Mouse (Mus musculus): Measurements from ENCODE around the gene Sgk2. TPM values are rescaled to one million over a fixed set of nuclear protein-coding genes. Genes with fewer than 3 reads are reported as not detected.

Sgk2 gene
- total and polyA plus RNA-seq, 3 experiments, result not detected

DNA sequence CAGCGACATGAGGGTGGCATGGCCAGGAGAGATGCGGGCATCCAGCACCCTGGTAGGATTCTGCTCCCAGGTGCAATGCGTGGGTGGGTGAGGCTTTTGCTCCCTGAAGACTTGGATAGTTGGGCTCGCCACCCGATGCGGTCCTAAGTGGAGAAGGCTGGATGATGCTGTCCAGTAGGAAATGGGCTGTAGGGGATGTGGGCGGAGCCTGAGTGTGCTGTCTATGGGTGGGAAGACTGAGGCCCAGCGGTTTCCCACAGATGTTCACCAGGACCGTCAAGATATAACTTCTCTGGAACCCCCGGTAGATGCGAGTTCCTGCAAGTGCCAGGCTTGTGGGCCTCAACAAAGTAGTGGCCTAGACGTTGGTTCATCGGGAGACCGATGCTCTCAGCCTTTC, 38.9 kb upstream of the Sgk2 start:
- Histone ChIP-seq H3K4me1 (ENCODE audit: control insufficient read depth, insufficient read depth, low read length) (no peaks in the 10 kb centered on the region), H3K27me3 (ENCODE audit: control insufficient read depth, insufficient read depth, low read length) (no peaks in the 10 kb centered on the region), H3K36me3 (ENCODE audit: control insufficient read depth, insufficient read depth, low read length) (no peaks in the 10 kb centered on the region), H3K4me3 (no peak overlapping the region), H3K9ac (ENCODE audit: low read depth, low read length) (no peak overlapping the region), H3K27ac (no peak overlapping the region), H3K79me2 (replicated peaks; ENCODE audit: control insufficient read depth, insufficient read depth, low read length) (no peaks in the 10 kb centered on the region)
- intact Hi-C loops (cut with DNase I), result loop anchor here (10.0 kb wide), 1 partner anchor 257 kb away; the partner anchor contains the start of gene Tox2
- DNase-seq, result no peak
- WGBS, result 52% methylated on average over 14 of the region's 14 CpGs
- TF ChIP-seq EP300 (IDR thresholded peaks at IDR 0.05; ENCODE audit: insufficient read depth, low read depth, low read length) (no peak), CTCF (IDR thresholded peaks at IDR 0.05) (no peak), POLR2A (IDR thresholded peaks at IDR 0.05; ENCODE audit: insufficient read depth, low read depth, low read length) (no peak)

GRCm38 (mm10) chr2:162950776-162951175, 36.4 kb upstream of the Sgk2 start:
- Histone ChIP-seq H3K36me3 (ENCODE audit: control insufficient read depth, insufficient read depth, low read length) (no peaks in the 10 kb centered on the region), H3K27me3 (ENCODE audit: control insufficient read depth, insufficient read depth, low read length) (no peaks in the 10 kb centered on the region), H3K79me2 (replicated peaks; ENCODE audit: control insufficient read depth, insufficient read depth, low read length) (no peaks in the 10 kb centered on the region), H3K27ac (no peak overlapping the region), H3K4me3 (no peak overlapping the region), H3K4me1 (ENCODE audit: control insufficient read depth, insufficient read depth, low read length) (no peaks in the 10 kb centered on the region), H3K9ac (ENCODE audit: low read depth, low read length) (no peak overlapping the region)
- no peak for DNase-seq
- intact Hi-C loops (cut with DNase I), result no loop called here
- 93% methylated on average over 2 of the region's 2 CpGs for WGBS
- no peak for TF ChIP-seq CTCF (IDR thresholded peaks at IDR 0.05)

DNA sequence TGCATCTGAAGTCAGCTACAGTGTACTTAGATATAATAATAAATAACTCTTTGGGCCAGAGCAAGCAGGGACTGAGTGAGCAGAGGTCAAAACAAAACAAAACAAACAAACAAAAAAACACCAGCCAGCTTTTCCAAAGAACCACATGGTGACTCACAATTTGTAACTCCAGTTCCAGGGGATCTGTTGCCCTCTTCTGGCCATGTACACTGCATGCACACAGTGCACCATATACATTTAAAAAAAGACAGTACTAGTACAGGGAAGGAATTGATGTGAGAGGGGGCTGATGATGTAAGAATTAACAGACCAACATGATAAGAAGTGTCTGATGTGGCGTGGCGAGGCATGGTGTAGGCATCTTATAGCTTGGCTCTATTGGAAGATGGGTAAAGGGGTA, 30.3 kb upstream of the Sgk2 start:
- Histone ChIP-seq H3K36me3 (ENCODE audit: control insufficient read depth, insufficient read depth, low read length) (no peaks in the 10 kb centered on the region), H3K4me1 (ENCODE audit: control insufficient read depth, insufficient read depth, low read length) (no peaks in the 10 kb centered on the region), H3K4me3 (no peak overlapping the region), H3K9ac (ENCODE audit: low read depth, low read length) (no peak overlapping the region), H3K27me3 (ENCODE audit: control insufficient read depth, insufficient read depth, low read length) (no peaks in the 10 kb centered on the region), H3K79me2 (replicated peaks; ENCODE audit: control insufficient read depth, insufficient read depth, low read length) (no peaks in the 10 kb centered on the region), H3K27ac (no peak overlapping the region)
- intact Hi-C loops (cut with DNase I), result no loop called here
- TF ChIP-seq EP300 (IDR thresholded peaks at IDR 0.05; ENCODE audit: insufficient read depth, low read depth, low read length), result no peak
- TF ChIP-seq POLR2A (IDR thresholded peaks at IDR 0.05; ENCODE audit: insufficient read depth, low read depth, low read length), result no peak
- peak; percentile 29; the same call in 1 of the 2 replicates for TF ChIP-seq CTCF (IDR thresholded peaks at IDR 0.05)
- WGBS, result 95% methylated on average over 2 of the region's 2 CpGs
- DNase-seq, result no peak

DNA sequence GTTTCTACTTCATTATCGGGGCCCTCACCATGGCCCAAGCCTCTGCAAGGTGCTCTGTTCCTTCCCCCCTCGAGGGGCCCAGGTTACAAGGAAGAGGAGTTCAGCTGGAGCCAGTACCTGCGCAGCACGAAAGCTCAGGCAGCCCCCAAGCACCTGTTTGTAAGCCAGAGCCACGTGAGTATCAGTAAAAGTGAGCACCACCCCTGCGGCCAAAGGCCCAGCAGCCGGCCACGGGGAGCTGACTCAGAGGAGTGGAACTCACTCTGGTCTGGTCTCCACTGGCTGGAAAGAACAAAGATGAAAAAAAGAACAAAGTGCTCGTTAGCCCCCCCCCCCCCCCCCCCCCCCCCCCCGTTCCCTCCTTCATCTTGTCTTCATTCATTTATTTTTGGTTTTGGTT, 25.8 kb upstream of the Sgk2 start:
- Histone ChIP-seq H3K79me2 (replicated peaks; ENCODE audit: control insufficient read depth, insufficient read depth, low read length) (no peaks in the 10 kb centered on the region), H3K27ac (no peak overlapping the region), H3K36me3 (ENCODE audit: control insufficient read depth, insufficient read depth, low read length) (no peaks in the 10 kb centered on the region), H3K9ac (ENCODE audit: low read depth, low read length) (no peak overlapping the region), H3K4me1 (ENCODE audit: control insufficient read depth, insufficient read depth, low read length) (no peaks in the 10 kb centered on the region), H3K27me3 (ENCODE audit: control insufficient read depth, insufficient read depth, low read length) (no peaks in the 10 kb centered on the region), H3K4me3 (no peak overlapping the region)
- TF ChIP-seq EP300 (IDR thresholded peaks at IDR 0.05; ENCODE audit: insufficient read depth, low read depth, low read length) (no peak), POLR2A (IDR thresholded peaks at IDR 0.05; ENCODE audit: insufficient read depth, low read depth, low read length) (no peak), CTCF (IDR thresholded peaks at IDR 0.05) (no peak)
- intact Hi-C loops (cut with DNase I), result no loop called here
- no peak for DNase-seq
- 66% methylated on average over 9 of the region's 10 CpGs for WGBS

DNA sequence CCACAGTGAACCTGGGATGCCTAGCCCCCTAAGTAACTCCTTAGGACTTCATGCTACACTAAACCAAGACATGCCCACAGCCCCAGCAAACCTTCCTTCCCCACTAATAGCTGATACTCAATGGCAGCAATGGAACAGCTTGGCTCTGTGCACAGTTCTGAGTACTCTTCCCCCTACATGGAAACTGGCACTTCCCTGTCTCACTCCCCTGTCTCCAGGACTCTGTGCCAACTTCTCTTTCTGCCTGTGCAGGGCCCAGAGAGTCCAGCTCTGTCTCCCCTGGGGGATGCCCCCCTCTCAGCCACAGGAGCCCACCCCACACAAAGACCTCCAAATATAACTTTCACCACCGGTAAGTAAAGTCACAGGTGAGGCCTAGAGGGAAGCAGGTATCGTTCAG, 20.4 kb upstream of the Sgk2 start:
- H3K27me3 ChIP-seq (ENCODE audit: control insufficient read depth, insufficient read depth, low read length), result no peaks in the 10 kb centered on the region
- no peaks in the 10 kb centered on the region for H3K4me1 ChIP-seq (ENCODE audit: control insufficient read depth, insufficient read depth, low read length)
- no peak overlapping the region for H3K9ac ChIP-seq (ENCODE audit: low read depth, low read length)
- WGBS, result 85% methylated on average over 2 of the region's 2 CpGs
- no peak overlapping the region for H3K4me3 ChIP-seq
- no peak overlapping the region for H3K27ac ChIP-seq
- no peak for DNase-seq
- intact Hi-C loops (cut with DNase I), result no loop called here
- H3K79me2 ChIP-seq (replicated peaks; ENCODE audit: control insufficient read depth, insufficient read depth, low read length), result no peaks in the 10 kb centered on the region
- no peaks in the 10 kb centered on the region for H3K36me3 ChIP-seq (ENCODE audit: control insufficient read depth, insufficient read depth, low read length)
- TF ChIP-seq POLR2A (IDR thresholded peaks at IDR 0.05; ENCODE audit: insufficient read depth, low read depth, low read length), result no peak
- no peak for TF ChIP-seq EP300 (IDR thresholded peaks at IDR 0.05; ENCODE audit: insufficient read depth, low read depth, low read length)
- no peak for TF ChIP-seq CTCF (IDR thresholded peaks at IDR 0.05)

GRCm38 (mm10) chr2:162968357-162968756, 18.8 kb upstream of the Sgk2 start:
- H3K9ac ChIP-seq (ENCODE audit: low read depth, low read length), result no peak overlapping the region
- no peaks in the 10 kb centered on the region for H3K27me3 ChIP-seq (ENCODE audit: control insufficient read depth, insufficient read depth, low read length)
- H3K4me3 ChIP-seq, result no peak overlapping the region
- intact Hi-C loops (cut with DNase I), result loop anchor here (2.0 kb wide), 2 partner anchors 30 to 46 kb away; no protein-coding TSS in a partner anchor
- 3% methylated on average over 5 of the region's 5 CpGs for WGBS
- H3K4me1 ChIP-seq (ENCODE audit: control insufficient read depth, insufficient read depth, low read length), result no peaks in the 10 kb centered on the region
- no peak overlapping the region for H3K27ac ChIP-seq
- no peaks in the 10 kb centered on the region for H3K36me3 ChIP-seq (ENCODE audit: control insufficient read depth, insufficient read depth, low read length)
- TF ChIP-seq CTCF (IDR thresholded peaks at IDR 0.05), result peak; percentile 73
- TF ChIP-seq EP300 (IDR thresholded peaks at IDR 0.05; ENCODE audit: insufficient read depth, low read depth, low read length), result no peak
- DNase-seq, result peak; percentile 27 to 54
- H3K79me2 ChIP-seq (replicated peaks; ENCODE audit: control insufficient read depth, insufficient read depth, low read length), result no peaks in the 10 kb centered on the region

Data from heart, adult 2 months (tissue).